Mouse (Mus musculus) heart, adult 18-20 months (tissue): ENCODE results near the gene Carns1. TPM values are rescaled to one million over a fixed set of nuclear protein-coding genes. Genes with fewer than 3 reads are reported as not detected.

Source experiments
- microRNA-seq, 2 experiments: library from miRNA; unstranded; fragments of <30 nt; microRNA quantifications; one replicate each; pipeline ENCODE4 v1.2.0; 2022
- total RNA-seq, 2 experiments: library from RNA; stranded (reverse); gene quantifications; 2 replicates each; pipeline ENCODE4 v1.2.3; 2021

The Carns1 gene
- total RNA-seq, 2 experiments from 2014 or later: 28.3 to 30.5 TPM

Small RNA genes within 50 kb of the gene (microRNA-seq; reads per million reads assigned to microRNA genes)
- gene Gm26115: 0 reads per million in 2 experiments

Other genes with a start within 250 kb of the Carns1 start
- 1 to 10 TPM; 1.3 to 2.0 TPM for gene Aldh3b1, start 245.7 kb downstream of the Carns1 start, total RNA-seq
- gene Unc93b1, start 240.3 kb downstream of the Carns1 start, total RNA-seq: 10 to 100 TPM; 17.7 to 23.9 TPM
- gene Aldh3b3, start 216.8 kb downstream of the Carns1 start, total RNA-seq: under 1 TPM; 0.28 to 0.30 TPM
- under 1 TPM; 0.22 to 0.98 TPM for gene Aldh3b2, start 203.2 kb downstream of the Carns1 start, total RNA-seq
- gene Acy3, start 188.9 kb downstream of the Carns1 start, total RNA-seq: 10 to 100 TPM; 24.3 to 28.5 TPM
- gene Tbx10, start 182.7 kb downstream of the Carns1 start, total RNA-seq: not detected
- 100 to 1,000 TPM; 162 to 166 TPM for gene Nudt8, start 174.9 kb downstream of the Carns1 start, total RNA-seq
- gene Gm49405, start 174.9 kb downstream of the Carns1 start, total RNA-seq: 1 to 10 TPM in 1 of 2 experiments, under 1 TPM in 1; 0.84 to 1.1 TPM
- gene Doc2g, start 172.2 kb downstream of the Carns1 start, total RNA-seq: 100 to 1,000 TPM; 241 to 281 TPM
- gene Ndufv1, start 162.7 kb downstream of the Carns1 start, total RNA-seq: 1,000 to 10,000 TPM; 1,128 to 1,150 TPM
- 100 to 1,000 TPM; 350 to 400 TPM for gene Gstp1, start 137.5 kb downstream of the Carns1 start, total RNA-seq
- 100 to 1,000 TPM; 123 to 134 TPM for gene Gstp2, start 129.5 kb downstream of the Carns1 start, total RNA-seq
- gene Gstp3, start 115.9 kb downstream of the Carns1 start, total RNA-seq: not detected
- gene Cabp2, start 93.9 kb downstream of the Carns1 start, total RNA-seq: not detected
- gene Cdk2ap2, start 78.3 kb downstream of the Carns1 start, total RNA-seq: 10 to 100 TPM; 34.5 to 37.8 TPM
- 10 to 100 TPM; 16.1 to 21.2 TPM for gene Pitpnm1, start 75.5 kb downstream of the Carns1 start, total RNA-seq
- 10 to 100 TPM; 62.1 to 63.2 TPM for gene Aip, start 49.6 kb downstream of the Carns1 start, total RNA-seq
- under 1 TPM in 1 of 2 experiments, not detected in 1; 0.08 TPM for gene Gpr152, start 35.7 kb downstream of the Carns1 start, total RNA-seq
- under 1 TPM; 0.12 to 0.13 TPM for gene Cabp4, start 31.4 kb downstream of the Carns1 start, total RNA-seq
- gene Coro1b, start 26.9 kb downstream of the Carns1 start, total RNA-seq: 10 to 100 TPM; 38.3 to 47.6 TPM
- 1 to 10 TPM in 1 of 2 experiments, under 1 TPM in 1; 0.69 to 8.4 TPM for gene Ptprcap, start 21.9 kb downstream of the Carns1 start, total RNA-seq
- 10 to 100 TPM; 13.1 to 17.1 TPM for gene Rps6kb2, start 12.1 kb downstream of the Carns1 start, total RNA-seq
- gene Tbc1d10c, start 15.8 kb upstream of the Carns1 start, total RNA-seq: 10 to 100 TPM; 12.0 to 20.2 TPM
- gene Ppp1ca, start 16.6 kb upstream of the Carns1 start, total RNA-seq: 100 to 1,000 TPM; 293 to 299 TPM
- 1 to 10 TPM; 4.5 to 4.8 TPM for gene Rad9a, start 26.2 kb upstream of the Carns1 start, total RNA-seq
- 1 to 10 TPM; 1.2 to 2.3 TPM for gene Clcf1, start 38.8 kb upstream of the Carns1 start, total RNA-seq
- not detected for gene AC109138.7, start 38.9 kb upstream of the Carns1 start, total RNA-seq
- gene Pold4, start 56.4 kb upstream of the Carns1 start, total RNA-seq: 10 to 100 TPM in 1 of 2 experiments, 1 to 10 TPM in 1; 9.1 to 19.9 TPM
- gene Ssh3, start 93.7 kb upstream of the Carns1 start, total RNA-seq: 1 to 10 TPM; 5.6 to 7.4 TPM
- gene Ankrd13d, start 107.7 kb upstream of the Carns1 start, total RNA-seq: 1 to 10 TPM in 1 of 2 experiments, under 1 TPM in 1; 0.92 to 2.1 TPM
- gene Grk2, start 130.7 kb upstream of the Carns1 start, total RNA-seq: 10 to 100 TPM; 45.9 to 54.9 TPM
- 10 to 100 TPM; 34.9 to 44.1 TPM for gene Kdm2a, start 222.8 kb upstream of the Carns1 start, total RNA-seq